Comparison of ENCODE assay signal across 20 mouse cellular contexts in genomic region chr11:35481611-35482363, GRCm38 (mm10).
DNase-seq lines count a peak whose midpoint lies in the region; ATAC-seq and TF ChIP-seq lines count a peak whose summit lies in the region.
"Had no signal": no experiment of that assay in that cellular context is flagged by ENCODE, and none has a peak within 500 bp of the region (broad histone marks: within the 10 kb centered on the region; RNA-seq: fewer than 3 reads in every experiment).

No protein-coding gene starts in this region.

- no peak for TF ChIP-seq CTCF in liver, postnatal 0 days (IDR thresholded peaks at IDR 0.05; ENCODE audit: low read depth)
- TF ChIP-seq CTCF in layer of hippocampus, adult 2 months (conservative IDR thresholded peaks at IDR 0.05), result no peak

- peak; percentile 12 for DNase-seq in liver, embryonic 13.5 days
- no peak for DNase-seq in liver, postnatal 0 days
- no peak for DNase-seq in gastrocnemius, postnatal 25 days
- no peak for DNase-seq in yolk sac, embryonic 10.5 days (ENCODE audit: low spot score)
- DNase-seq in layer of hippocampus, adult 2 months (ENCODE audit: low spot score in 2 of 2), result no peak
- no peak for DNase-seq in cerebellum, adult 9-11 months
- DNase-seq: adrenal gland, postnatal 10 days; B cell, adult 2 months; cerebellum, adult 18-20 months; cerebellum, postnatal 10 days; gastrocnemius, postnatal 14 days; heart, postnatal 36 days had no signal

- peaks cover 21% of the 10 kb centered on the region for H3K4me1 ChIP-seq in liver, embryonic 13.5 days (replicated peaks)
- H3K4me1 ChIP-seq in liver, postnatal 0 days (ENCODE audit: insufficient read depth), result no peaks in the 10 kb centered on the region

- H3K27ac ChIP-seq in liver, embryonic 13.5 days, result peak overlapping the region; percentile 11; the same call in 1 of the 2 replicates
- no peak overlapping the region for H3K27ac ChIP-seq in liver, postnatal 0 days (ENCODE audit: low read depth)
- no peak overlapping the region for H3K27ac ChIP-seq in layer of hippocampus, adult 2 months
- H3K27ac ChIP-seq: embryonic facial prominence, embryonic 12.5 days; forebrain, embryonic 12.5 days; hindbrain, embryonic 15.5 days had no signal

- H3K4me3 ChIP-seq in liver, embryonic 13.5 days (replicated peaks), result no peak overlapping the region
- H3K4me3 ChIP-seq in liver, postnatal 0 days (ENCODE audit: low read depth, low read length), result no peak overlapping the region
- no peak overlapping the region for H3K4me3 ChIP-seq in layer of hippocampus, adult 2 months
- H3K4me3 ChIP-seq: embryonic facial prominence, embryonic 12.5 days; forebrain, embryonic 12.5 days; heart, embryonic 12.5 days; hindbrain, embryonic 15.5 days had no signal

- H3K9ac ChIP-seq in liver, embryonic 13.5 days, result no peak overlapping the region
- no peak overlapping the region for H3K9ac ChIP-seq in liver, postnatal 0 days (replicated peaks)
- H3K9ac ChIP-seq: embryonic facial prominence, embryonic 12.5 days; forebrain, embryonic 12.5 days; heart, embryonic 12.5 days; hindbrain, embryonic 15.5 days had no signal

- H3K4me2 ChIP-seq in liver, embryonic 13.5 days, result peak overlapping the region; percentile 22
- H3K4me2 ChIP-seq in liver, postnatal 0 days (ENCODE audit: low read depth, low read length), result no peak overlapping the region
- H3K4me2 ChIP-seq: embryonic facial prominence, embryonic 12.5 days; forebrain, embryonic 12.5 days; heart, embryonic 12.5 days; hindbrain, embryonic 15.5 days had no signal

- no peaks in the 10 kb centered on the region for H3K36me3 ChIP-seq in liver, embryonic 13.5 days
- H3K36me3 ChIP-seq in liver, postnatal 0 days (replicated peaks; ENCODE audit: insufficient read depth, low read length), result no peaks in the 10 kb centered on the region
- H3K36me3 ChIP-seq: embryonic facial prominence, embryonic 12.5 days; forebrain, embryonic 12.5 days; G1E; heart, embryonic 12.5 days; hindbrain, embryonic 15.5 days had no signal

- ATAC-seq in common myeloid progenitor, adult 5-6 weeks (replicated peaks; ENCODE audit: low read depth, poor library complexity, severe bottlenecking), result peak; percentile 58
- ATAC-seq in liver, embryonic 13.5 days (ENCODE audit: low read depth), result peak; percentile 90
- no peak for ATAC-seq in liver, postnatal 0 days
- ATAC-seq: CD4-positive, CD25-positive, alpha-beta regulatory T cell, adult 4 months; forebrain, embryonic 16.5 days had no signal

- H3K9me3 ChIP-seq in liver, embryonic 13.5 days (replicated peaks), result no peaks in the 10 kb centered on the region
- H3K9me3 ChIP-seq in liver, postnatal 0 days (ENCODE audit: low read length), result no peaks in the 10 kb centered on the region
- H3K9me3 ChIP-seq: embryonic facial prominence, embryonic 12.5 days; hindbrain, embryonic 15.5 days had no signal

- TF ChIP-seq EP300 in liver, postnatal 0 days (IDR thresholded peaks at IDR 0.05; ENCODE audit: low read depth), result 0 out of 2 replicates have a peak, but pooled peaks have one; percentile 24

- H3K27me3 ChIP-seq in liver, embryonic 13.5 days, result no peaks in the 10 kb centered on the region
- H3K27me3 ChIP-seq in liver, postnatal 0 days (ENCODE audit: insufficient read depth, low read length), result no peaks in the 10 kb centered on the region
- H3K27me3 ChIP-seq: embryonic facial prominence, embryonic 12.5 days; heart, embryonic 12.5 days; hindbrain, embryonic 15.5 days had no signal

- 23% methylated on average over 9 of the region's 9 CpGs for WGBS in liver, embryonic 13.5 days (ENCODE audit: insufficient replicate concordance)
- WGBS in liver, postnatal 0 days (ENCODE audit: insufficient replicate concordance), result 48% methylated on average over 9 of the region's 9 CpGs
